Mouse (Mus musculus) frontal cortex, postnatal 10 days (tissue): ENCODE measurements around the gene Rec8.

Source experiments
- DNase-seq, 2 experiments: peaks; one replicate each; pipeline ENCODE4 v3.0.0; 2022; ENCODE audit warnings: low spot score in 2 of 2, mixed read lengths in 1 of 2

Rec8 gene

DNA sequence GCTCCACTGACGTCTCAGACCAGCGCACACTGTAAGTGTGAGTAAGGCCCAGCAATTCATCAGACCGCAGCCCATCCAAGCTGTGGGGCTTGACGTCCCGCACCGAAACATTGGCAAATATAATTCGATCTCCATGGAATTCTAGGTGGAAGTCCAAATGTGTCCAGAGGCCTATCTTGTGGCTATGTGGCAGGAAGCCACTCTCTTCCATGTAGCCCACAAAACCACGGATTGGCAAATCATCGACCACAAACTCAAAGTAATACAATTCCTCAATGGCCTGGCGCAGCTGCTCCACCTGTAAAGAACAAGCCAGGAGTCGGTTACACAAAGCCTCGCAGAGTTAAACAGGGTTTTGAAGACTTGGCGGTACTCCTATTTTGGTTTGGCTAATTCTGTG lies 23.5 kb downstream of the Rec8 start:
- DNase-seq, result no peak

DNA sequence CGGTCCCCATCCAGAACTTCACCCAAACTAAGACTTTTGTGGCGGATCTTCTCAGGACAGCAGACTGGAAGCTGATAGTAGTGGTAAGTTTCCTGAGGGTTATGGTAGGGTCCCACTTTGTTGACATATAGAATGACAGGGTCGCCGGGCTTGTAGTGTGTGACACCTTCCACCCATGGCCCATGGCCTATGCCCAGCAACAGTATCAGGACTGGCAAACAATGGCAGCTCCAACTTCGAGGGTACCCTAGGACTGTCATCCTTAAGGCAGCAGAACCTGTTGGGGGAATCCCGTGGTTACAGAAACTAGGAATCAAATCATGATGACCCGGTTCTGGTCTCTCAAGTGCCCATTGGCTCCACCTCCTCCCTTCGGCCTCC lies 24.8 kb downstream of the Rec8 start:
- DNase-seq, result no peak

DNA sequence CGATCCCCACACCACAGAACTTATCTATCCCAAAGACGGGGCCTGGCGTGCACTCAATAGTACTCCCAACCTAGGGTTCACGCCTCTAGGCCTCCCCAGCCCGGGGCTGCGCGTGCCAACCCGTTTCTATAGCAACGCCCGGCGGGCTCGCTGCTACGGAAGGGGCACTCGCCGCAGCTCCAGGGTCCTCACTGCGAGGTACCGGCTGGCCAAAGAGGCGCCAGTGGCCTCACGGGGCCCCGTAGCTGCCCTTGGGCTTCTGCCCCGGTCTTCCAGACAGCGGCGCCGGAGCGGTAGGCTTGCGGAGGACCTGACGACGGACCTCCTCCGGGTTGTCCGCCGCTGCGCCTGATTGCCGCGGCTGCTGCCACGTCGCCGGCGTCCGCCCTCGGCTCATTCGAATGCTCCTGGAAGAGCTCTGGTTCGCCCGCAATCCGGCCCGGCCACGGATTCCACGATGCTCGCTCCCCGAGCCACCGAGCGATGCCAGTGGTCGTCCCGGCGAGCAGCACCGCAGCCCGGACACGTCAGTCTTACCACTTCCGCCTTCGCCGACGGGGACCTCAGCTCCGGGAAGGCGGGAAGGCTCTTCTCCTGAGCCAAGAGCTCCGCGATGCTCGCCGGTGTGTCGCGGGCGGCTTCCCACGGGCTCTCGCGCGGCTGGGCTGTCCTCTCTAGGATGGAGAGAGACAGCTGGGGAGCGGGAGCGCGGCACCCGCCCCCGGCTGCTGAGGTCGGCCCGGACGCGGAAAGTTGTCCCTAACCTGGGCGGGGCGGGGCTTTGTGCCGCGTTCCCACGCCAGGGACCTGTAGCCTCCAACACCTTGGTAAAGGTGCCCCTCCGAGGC lies 25.4 kb downstream of the Rec8 start, which contains the start of gene Tm9sf1:
Gene Tm9sf1 (minus strand): TSS at position 747 of the 848 bp plus-strand sequence.
- peak; percentile 65 to 84 for DNase-seq

- DNase-seq, result no peak
Observed at GRCm38 (mm10) chr14:55644261-55644888, 26.5 kb downstream of the Rec8 start.

DNA sequence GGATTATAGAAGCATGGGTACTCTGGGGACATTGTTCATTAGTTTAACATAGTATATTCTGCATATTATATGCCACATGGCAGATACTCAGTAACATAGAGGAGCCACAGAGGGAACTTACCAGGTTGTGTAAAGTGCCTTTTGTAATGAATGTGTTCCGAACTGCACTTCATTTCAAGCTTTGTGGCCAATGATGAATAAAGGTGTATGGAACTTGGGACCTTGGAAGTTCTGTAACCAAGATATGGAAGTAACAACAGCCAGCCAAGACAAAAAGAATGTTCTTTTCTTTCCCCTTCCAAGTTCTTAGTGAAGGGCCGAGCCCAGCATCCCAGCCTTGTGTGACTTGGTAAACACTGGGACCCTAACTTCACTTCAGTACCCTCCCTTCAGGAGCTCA lies 32.0 kb downstream of the Rec8 start, which contains the start of gene Tssk4:
Gene Tssk4 (plus strand): TSS at position 301 of the 400 bp plus-strand sequence.
- no peak for DNase-seq

DNA sequence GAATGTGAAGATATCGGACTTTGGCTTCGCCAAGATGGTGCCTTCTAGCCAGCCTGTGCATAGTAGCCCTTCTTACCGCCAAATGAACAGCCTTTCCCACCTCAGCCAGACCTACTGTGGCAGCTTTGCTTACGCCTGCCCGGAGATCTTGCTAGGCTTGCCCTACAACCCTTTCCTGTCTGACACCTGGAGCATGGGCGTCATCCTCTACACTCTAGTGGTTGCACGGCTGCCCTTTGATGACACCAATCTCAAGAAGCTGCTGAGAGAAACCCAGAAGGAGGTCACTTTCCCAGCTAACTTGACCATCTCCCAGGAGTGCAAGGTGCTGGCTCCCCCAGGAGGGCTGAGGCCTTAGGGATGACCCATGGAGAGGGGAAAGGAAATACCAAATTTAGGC lies 33.7 kb downstream of the Rec8 start:
- DNase-seq, result no peak

DNA sequence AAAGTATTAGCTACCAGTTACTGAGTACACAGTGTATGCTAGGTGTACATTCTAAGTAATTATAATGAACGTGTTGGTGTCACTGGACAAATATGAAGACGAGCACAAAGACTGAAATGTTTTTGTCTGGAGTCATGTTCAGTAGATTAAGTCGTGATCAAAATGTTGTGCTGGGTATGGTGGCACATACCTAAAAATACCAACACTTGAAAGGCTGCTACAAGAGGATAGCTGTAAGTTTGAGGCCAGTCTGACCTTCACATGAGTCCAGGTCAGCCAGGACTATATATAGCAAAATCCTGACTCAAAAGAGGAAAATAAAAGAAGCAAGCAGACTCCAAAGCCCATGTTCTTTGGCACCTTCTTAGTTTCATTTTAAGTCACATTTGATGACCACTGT lies 39.1 kb downstream of the Rec8 start:
- no peak for DNase-seq

- no peak for DNase-seq
Observed at GRCm38 (mm10) chr14:55658011-55658410, 40.2 kb downstream of the Rec8 start.

DNA sequence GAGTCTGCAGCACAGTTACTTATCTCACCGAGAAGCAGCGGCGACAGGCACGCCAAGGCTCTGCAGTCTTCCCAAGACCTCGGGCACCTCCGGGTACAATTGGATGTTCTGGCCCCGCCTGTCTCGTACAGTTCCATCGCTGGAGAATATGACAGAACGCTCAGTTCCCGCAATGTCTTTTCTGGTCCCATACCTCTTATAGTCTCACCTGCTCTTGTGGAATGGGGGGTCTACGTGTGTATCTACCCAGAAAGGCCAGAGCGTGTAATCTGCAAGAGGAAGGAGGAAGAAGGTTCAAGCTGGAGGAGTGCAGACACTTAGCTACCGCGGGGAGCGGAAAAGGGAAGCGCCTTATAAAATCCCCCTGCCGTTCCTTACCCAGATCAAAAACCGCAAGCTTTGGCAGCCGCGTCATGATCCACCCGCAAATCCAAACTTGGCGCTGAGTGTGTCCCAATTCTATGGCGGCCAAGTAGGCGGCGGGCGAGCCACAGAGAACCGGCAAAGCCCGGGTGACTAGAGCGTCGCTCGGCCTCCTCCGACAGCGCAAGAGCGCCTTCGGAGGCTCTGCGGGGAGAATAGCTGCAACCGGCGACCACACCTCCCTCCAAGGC lies 42.2 kb downstream of the Rec8 start, which contains the start of gene Mdp1:
Gene Mdp1 (minus strand): TSS at position 549 of the 614 bp plus-strand sequence.
- peak; percentile 69 to 78 for DNase-seq

DNA sequence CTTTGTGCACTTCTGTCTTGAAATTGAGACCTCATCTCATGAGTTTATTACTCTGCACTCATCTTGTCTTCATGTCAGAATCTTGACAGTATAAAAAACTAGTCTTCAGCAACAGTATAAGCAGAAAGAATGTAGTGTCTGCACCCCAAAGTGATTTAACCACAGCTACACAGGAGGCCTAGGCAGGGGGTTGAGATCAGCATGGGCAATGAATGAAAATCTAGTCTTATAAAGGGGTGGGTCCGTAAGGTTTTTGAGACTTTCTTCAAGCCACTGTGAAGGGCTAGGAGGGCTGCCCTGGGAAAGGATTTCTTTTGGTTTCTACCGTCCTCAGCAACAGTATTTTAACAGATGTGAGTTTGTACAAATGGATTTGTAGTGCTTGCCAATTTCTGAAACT lies 42.8 kb downstream of the Rec8 start:
- no peak for DNase-seq

- no peak for DNase-seq
Observed at GRCm38 (mm10) chr14:55671486-55671832, 53.6 kb downstream of the Rec8 start.

GRCm38 (mm10) chr14:55671833-55672740 lies 54.2 kb downstream of the Rec8 start, which contains the start of the genes Gmpr2 and Nedd8:
TSS of gene Gmpr2 (plus strand) at chr14:55671941.
TSS of gene Nedd8 (minus strand) at chr14:55672124.
- peak; percentile 89 to 91 for DNase-seq

DNA sequence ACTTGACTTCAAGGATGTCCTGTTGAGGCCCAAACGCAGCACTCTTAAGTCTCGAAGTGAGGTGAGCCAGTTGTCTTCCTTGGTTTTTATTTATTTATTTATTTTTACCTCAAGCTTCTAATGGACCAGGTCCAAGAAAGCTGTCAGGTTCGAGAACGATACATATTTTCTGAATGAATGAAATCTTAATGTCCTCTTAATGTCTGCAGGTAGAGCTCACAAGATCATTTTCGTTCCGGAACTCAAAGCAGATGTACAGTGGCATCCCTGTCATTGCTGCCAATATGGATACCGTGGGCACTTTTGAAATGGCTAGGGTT lies 54.9 kb downstream of the Rec8 start:
- DNase-seq, result no peak
